In the genomic region with DNA sequence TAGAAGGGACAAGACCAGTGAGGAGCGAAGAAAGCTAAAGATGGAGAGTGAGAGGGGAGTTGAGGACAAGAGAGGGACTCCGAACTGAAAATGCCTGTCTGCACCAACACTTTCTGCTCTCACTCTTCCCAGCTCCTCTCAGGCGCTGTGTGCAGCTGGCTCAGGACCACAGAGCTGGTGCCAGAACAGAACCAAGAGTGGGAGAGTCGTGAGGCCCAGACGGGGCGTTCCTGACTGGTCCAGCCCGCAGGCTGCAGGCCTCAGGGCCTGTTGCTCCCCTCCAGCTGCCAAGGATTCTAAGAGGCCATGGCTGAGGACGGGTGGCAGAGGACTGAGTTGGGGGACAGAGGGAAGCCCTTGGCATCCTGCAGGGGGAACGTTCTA, we compare ENCODE assay signal across 9 mouse cellular contexts.
DNase-seq lines count a peak whose midpoint lies in the region; TF ChIP-seq lines count a peak whose summit lies in the region.
"Had no signal": no experiment of that assay in that cellular context is flagged by ENCODE, and none has a peak within 500 bp of the region (broad histone marks: within the 10 kb centered on the region; RNA-seq: fewer than 3 reads in every experiment).

No protein-coding gene starts in this region.

- TF ChIP-seq CTCF in gastrocnemius, adult 2 months (IDR thresholded peaks at IDR 0.05) = no peak

- intact Hi-C loops in gastrocnemius, adult 2 months (cut with DNase I) = no loop called here

- peak overlapping the region; percentile 71 for H3K27ac ChIP-seq in gastrocnemius, adult 2 months
- H3K27ac ChIP-seq: neural tube, embryonic 13.5 days had no signal

- peak; percentile 36 to 59 for DNase-seq in kidney, postnatal 4 days
- no peak for DNase-seq in kidney, postnatal 36 days
- DNase-seq in gastrocnemius, adult 2 months = peak; percentile 79
- DNase-seq in left cerebral cortex, adult 18-20 months (ENCODE audit: low spot score in 2 of 2) = peak; percentile 17 to 34
- DNase-seq in right cerebral cortex, postnatal 14 days = peak; percentile 42
- DNase-seq in layer of hippocampus, postnatal 25 days (ENCODE audit: extremely low spot score in 1 of 2, low spot score in 1 of 2) = no peak
- no peak for DNase-seq in thymus, adult 18-20 months
- DNase-seq in adrenal gland, postnatal 14 days = no peak

- no peak overlapping the region for H3K4me3 ChIP-seq in gastrocnemius, adult 2 months
- H3K4me3 ChIP-seq: neural tube, embryonic 13.5 days had no signal

Comparison
In these comparisons a context has a peak if more than half of its experiments do, and no peak if none do; other contexts are left out.
1. DNase-seq: peak in kidney, postnatal 4 days (2 of 2), gastrocnemius, adult 2 months (single experiment), left cerebral cortex, adult 18-20 months (2 of 2) and right cerebral cortex, postnatal 14 days (single experiment); none in kidney, postnatal 36 days (0 of 2), layer of hippocampus, postnatal 25 days (0 of 2), thymus, adult 18-20 months (0 of 2) and adrenal gland, postnatal 14 days (single experiment).